8 mouse cellular contexts compared by ENCODE assay signal in genomic region chr9:69398453-69398850, GRCm38 (mm10). TPM values are rescaled to one million over a fixed set of nuclear protein-coding genes. Genes with fewer than 3 reads are reported as not detected.
A peak's percentile ranks its signal among the peaks of the same experiment; 100 is the strongest.
DNase-seq lines count a peak whose midpoint lies in the region; ATAC-seq and TF ChIP-seq lines count a peak whose summit lies in the region.

No protein-coding gene starts in this region.

- H3K9ac ChIP-seq in heart, embryonic 11.5 days (ENCODE audit: low read depth, low read length) = peak overlapping the region; percentile 98
- peak overlapping the region; percentile 91 for H3K9ac ChIP-seq in forebrain, embryonic 15.5 days (replicated peaks)
- H3K9ac ChIP-seq in liver, postnatal 0 days (replicated peaks) = peak overlapping the region; percentile 89

- no peak for DNase-seq in heart, adult 8-10 months (ENCODE audit: low spot score)
- DNase-seq in liver, postnatal 0 days = no peak
- no peak for DNase-seq in left cerebral cortex, adult 18-20 months (ENCODE audit: low spot score in 2 of 2)
- no peak for DNase-seq in cerebellum, adult 9-10 months

- peak overlapping the region; percentile 96 for H3K27ac ChIP-seq in heart, embryonic 11.5 days (ENCODE audit: low read depth, low read length)
- H3K27ac ChIP-seq in forebrain, embryonic 15.5 days (replicated peaks) = peak overlapping the region; percentile 90
- H3K27ac ChIP-seq in liver, postnatal 0 days (ENCODE audit: low read depth) = peak overlapping the region; percentile 95

- peak overlapping the region; percentile 88 for H3K4me2 ChIP-seq in heart, embryonic 11.5 days
- H3K4me2 ChIP-seq in forebrain, embryonic 15.5 days (replicated peaks) = peak overlapping the region; percentile 85
- peak overlapping the region; percentile 89 for H3K4me2 ChIP-seq in liver, postnatal 0 days (ENCODE audit: low read depth, low read length)

- H3K4me3 ChIP-seq in heart, embryonic 11.5 days (ENCODE audit: low read depth, low read length) = peak overlapping the region; percentile 82
- H3K4me3 ChIP-seq in E14TG2a.4 (replicated peaks; ENCODE audit: low read length) = peak overlapping the region; percentile 86
- peak overlapping the region; percentile 83 for H3K4me3 ChIP-seq in forebrain, embryonic 15.5 days
- peak overlapping the region; percentile 79 for H3K4me3 ChIP-seq in liver, postnatal 0 days (ENCODE audit: low read depth, low read length)

- ATAC-seq in heart, embryonic 11.5 days (replicated peaks; ENCODE audit: insufficient number of reproducible peaks, low FRiP score, low TSS enrichment) = no peak
- no peak for ATAC-seq in forebrain, embryonic 15.5 days (replicated peaks)
- ATAC-seq in liver, postnatal 0 days = peak; percentile 46
- ATAC-seq in monocyte, adult 5-6 weeks (replicated peaks; ENCODE audit: insufficient number of reproducible peaks, low FRiP score, low TSS enrichment, poor library complexity, severe bottlenecking) = no peak

- WGBS in heart, embryonic 11.5 days (ENCODE audit: insufficient replicate concordance) = 16% methylated on average over 10 of the region's 10 CpGs
- 18% methylated on average over 10 of the region's 10 CpGs for WGBS in forebrain, embryonic 15.5 days
- WGBS in liver, postnatal 0 days (ENCODE audit: insufficient replicate concordance) = 7% methylated on average over 10 of the region's 10 CpGs

- no peaks in the 10 kb centered on the region; the same call in 1 of the 2 replicates for H3K4me1 ChIP-seq in heart, embryonic 11.5 days (ENCODE audit: control insufficient read depth, insufficient read depth, low read length)
- peaks cover 9% of the 10 kb centered on the region for H3K4me1 ChIP-seq in E14TG2a.4 (replicated peaks; ENCODE audit: low read depth, low read length)
- H3K4me1 ChIP-seq in forebrain, embryonic 15.5 days = peaks cover 9% of the 10 kb centered on the region
- H3K4me1 ChIP-seq in liver, postnatal 0 days (ENCODE audit: insufficient read depth) = peaks cover 9% of the 10 kb centered on the region

- no peaks in the 10 kb centered on the region for H3K36me3 ChIP-seq in heart, embryonic 11.5 days (ENCODE audit: control insufficient read depth, insufficient read depth, low read length)
- H3K36me3 ChIP-seq in E14TG2a.4 (ENCODE audit: insufficient read depth, low read length) = no peaks in the 10 kb centered on the region; the same call in 1 of the 2 replicates
- H3K36me3 ChIP-seq in forebrain, embryonic 15.5 days = 0 out of 2 replicates have a peak, but pooled peaks cover 2% of the 10 kb centered on the region
- no peaks in the 10 kb centered on the region; the same call in 1 of the 2 replicates for H3K36me3 ChIP-seq in liver, postnatal 0 days (replicated peaks; ENCODE audit: insufficient read depth, low read length)

- TF ChIP-seq CTCF in E14TG2a.4 (conservative IDR thresholded peaks at IDR 0.05; ENCODE audit: low read length) = no peak
- TF ChIP-seq CTCF in liver, postnatal 0 days (IDR thresholded peaks at IDR 0.05; ENCODE audit: low read depth) = no peak

- no peaks in the 10 kb centered on the region for H3K9me3 ChIP-seq in heart, embryonic 11.5 days (replicated peaks; ENCODE audit: control insufficient read depth, low read length)
- no peaks in the 10 kb centered on the region for H3K9me3 ChIP-seq in E14TG2a.4 (ENCODE audit: low read length)
- no peaks in the 10 kb centered on the region for H3K9me3 ChIP-seq in forebrain, embryonic 15.5 days
- H3K9me3 ChIP-seq in liver, postnatal 0 days (ENCODE audit: low read length) = no peaks in the 10 kb centered on the region

- TF ChIP-seq EP300 in liver, postnatal 0 days (IDR thresholded peaks at IDR 0.05; ENCODE audit: low read depth) = no peak

- no peaks in the 10 kb centered on the region for H3K27me3 ChIP-seq in heart, embryonic 11.5 days (ENCODE audit: control insufficient read depth, insufficient read depth, low read length)
- H3K27me3 ChIP-seq in E14TG2a.4 (ENCODE audit: insufficient read depth, low read length) = no peaks in the 10 kb centered on the region
- H3K27me3 ChIP-seq in forebrain, embryonic 15.5 days = no peaks in the 10 kb centered on the region
- no peaks in the 10 kb centered on the region for H3K27me3 ChIP-seq in liver, postnatal 0 days (ENCODE audit: insufficient read depth, low read length)

RNA-seq across cellular contexts. Expression of gene Ice2, which starts 0.7 kb away (rescaled TPM):
- 14.5 and 15.6 TPM in 2 replicates for polyA plus RNA-seq in heart, embryonic 11.5 days (2014; fragmentation: Nextera tagmentation; extraction: Ambion mirVana)
- 1 to 10 TPM; 5.4 to 7.4 (median 6.7) TPM for total RNA-seq in heart, adult 8-10 months (2022)
- 14.4 and 16.4 TPM in 2 replicates for polyA plus RNA-seq in forebrain, embryonic 15.5 days (2015; fragmentation: Nextera tagmentation; extraction: Ambion mirVana)
- 4.5 and 5.1 TPM in 2 replicates for polyA plus RNA-seq in liver, postnatal 0 days (2015; fragmentation: Nextera tagmentation; extraction: Ambion mirVana)
- 6.0 to 16.8 TPM (median 15.1 TPM) in 3 replicates for total RNA-seq in monocyte, adult 5-6 weeks (2017)
- total RNA-seq in left cerebral cortex, adult 18-20 months (2021) = 10 to 100 TPM in 1 of 2 experiments, 1 to 10 TPM in 1; 9.6 to 10.1 TPM

RNA-seq across cellular contexts. Expression of gene Anxa2, which starts 55.0 kb away (rescaled TPM):
- 386 and 425 TPM in 2 replicates for polyA plus RNA-seq in heart, embryonic 11.5 days (2014; fragmentation: Nextera tagmentation; extraction: Ambion mirVana)
- 10 to 100 TPM; 48.1 to 87.1 (median 65.2) TPM for total RNA-seq in heart, adult 8-10 months (2022)
- polyA plus RNA-seq in forebrain, embryonic 15.5 days (2015; fragmentation: Nextera tagmentation; extraction: Ambion mirVana) = 78.9 and 83.6 TPM in 2 replicates
- 68.2 and 78.3 TPM in 2 replicates for polyA plus RNA-seq in liver, postnatal 0 days (2015; fragmentation: Nextera tagmentation; extraction: Ambion mirVana)
- total RNA-seq in monocyte, adult 5-6 weeks (2017) = 428 to 649 TPM (median 479 TPM) in 3 replicates
- total RNA-seq in left cerebral cortex, adult 18-20 months (2021) = 10 to 100 TPM; 13.3 to 19.4 TPM
